Mouse (Mus musculus): ENCODE results near the gene Zbtb25. TPM values are rescaled to one million over a fixed set of nuclear protein-coding genes. Genes with fewer than 3 reads are reported as not detected.

Gene Zbtb25
- polyA plus RNA-seq, 1 experiment, result 15.8 TPM

DNA sequence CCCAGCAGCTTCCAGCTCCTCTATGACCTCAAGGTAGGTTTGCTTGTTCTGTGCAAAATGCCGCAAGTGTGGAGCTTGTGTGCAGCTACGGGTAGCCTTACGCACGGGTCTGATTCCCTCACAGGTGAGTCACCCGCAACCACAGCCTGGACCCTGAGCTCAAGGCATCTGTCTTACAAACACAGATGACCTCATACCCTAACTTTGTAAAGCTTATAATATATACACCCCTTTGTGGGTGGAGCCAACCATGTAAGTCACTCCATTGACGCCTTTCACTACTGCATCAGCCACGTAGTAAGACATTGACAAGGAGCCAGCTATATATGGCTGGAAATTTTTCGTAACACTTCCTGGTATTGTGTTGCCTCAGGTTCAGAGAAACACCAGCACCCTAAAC lies 57.5 kb downstream of the Zbtb25 start:
- Histone ChIP-seq H3K4me1 (ENCODE audit: control insufficient read depth, insufficient read depth, low read length) (no peaks in the 10 kb centered on the region), H3K4me3 (ENCODE audit: control insufficient read depth, low read depth, low read length) (no peak overlapping the region), H3K36me3 (ENCODE audit: control insufficient read depth, insufficient read depth, low read length) (no peaks in the 10 kb centered on the region), H3K27me3 (ENCODE audit: control insufficient read depth, insufficient read depth, low read length) (no peaks in the 10 kb centered on the region), H3K27ac (ENCODE audit: control insufficient read depth, insufficient read depth, low read depth, low read length) (no peak overlapping the region)
- TF ChIP-seq POLR2A (IDR thresholded peaks at IDR 0.05; ENCODE audit: control insufficient read depth, low read depth, low read length), result no peak
- TF ChIP-seq CTCF (IDR thresholded peaks at IDR 0.05; ENCODE audit: control insufficient read depth, insufficient read depth, insufficient replicate concordance, low read depth, low read length), result no peak

DNA sequence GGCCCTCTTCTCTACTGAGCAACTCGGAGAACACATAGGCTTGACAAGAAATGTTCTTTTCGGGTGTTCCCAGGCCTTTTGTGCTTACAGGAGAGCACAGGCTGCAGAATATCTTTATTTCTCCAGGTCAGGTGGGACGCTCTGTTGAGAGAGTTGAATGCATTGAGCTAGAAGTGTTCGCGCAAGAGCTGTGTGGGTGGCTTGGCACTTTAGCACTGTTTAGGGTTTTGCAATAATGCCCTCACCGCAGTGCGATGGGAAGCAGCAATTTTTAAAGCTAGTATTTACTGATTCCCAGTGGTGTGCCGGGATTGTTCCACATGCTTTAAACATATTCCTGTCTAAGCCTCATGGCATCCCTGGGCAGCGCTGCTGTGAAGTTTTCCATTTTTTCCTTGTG lies 58.2 kb downstream of the Zbtb25 start:
- no peaks in the 10 kb centered on the region for H3K4me1 ChIP-seq (ENCODE audit: control insufficient read depth, insufficient read depth, low read length)
- H3K36me3 ChIP-seq (ENCODE audit: control insufficient read depth, insufficient read depth, low read length), result no peaks in the 10 kb centered on the region
- H3K4me3 ChIP-seq (ENCODE audit: control insufficient read depth, low read depth, low read length), result no peak overlapping the region
- H3K27ac ChIP-seq (ENCODE audit: control insufficient read depth, insufficient read depth, low read depth, low read length), result no peak overlapping the region
- TF ChIP-seq CTCF (IDR thresholded peaks at IDR 0.05; ENCODE audit: control insufficient read depth, insufficient read depth, insufficient replicate concordance, low read depth, low read length) (no peak), POLR2A (IDR thresholded peaks at IDR 0.05; ENCODE audit: control insufficient read depth, low read depth, low read length) (no peak)
- no peaks in the 10 kb centered on the region for H3K27me3 ChIP-seq (ENCODE audit: control insufficient read depth, insufficient read depth, low read length)

- H3K27ac ChIP-seq (ENCODE audit: control insufficient read depth, insufficient read depth, low read depth, low read length), result no peak overlapping the region
- no peaks in the 10 kb centered on the region for H3K36me3 ChIP-seq (ENCODE audit: control insufficient read depth, insufficient read depth, low read length)
- no peaks in the 10 kb centered on the region for H3K4me1 ChIP-seq (ENCODE audit: control insufficient read depth, insufficient read depth, low read length)
- no peaks in the 10 kb centered on the region for H3K27me3 ChIP-seq (ENCODE audit: control insufficient read depth, insufficient read depth, low read length)
- no peak overlapping the region for H3K4me3 ChIP-seq (ENCODE audit: control insufficient read depth, low read depth, low read length)
- TF ChIP-seq CTCF (IDR thresholded peaks at IDR 0.05; ENCODE audit: control insufficient read depth, insufficient read depth, insufficient replicate concordance, low read depth, low read length) (no peak), POLR2A (IDR thresholded peaks at IDR 0.05; ENCODE audit: control insufficient read depth, low read depth, low read length) (no peak)
These were observed 58.8 kb downstream of the Zbtb25 start for GRCm38 (mm10) chr12:76310633-76311032.

GRCm38 (mm10) chr12:76310007-76310406 lies 59.4 kb downstream of the Zbtb25 start:
- Histone ChIP-seq H3K4me1 (ENCODE audit: control insufficient read depth, insufficient read depth, low read length) (no peaks in the 10 kb centered on the region), H3K27ac (ENCODE audit: control insufficient read depth, insufficient read depth, low read depth, low read length) (no peak overlapping the region), H3K4me3 (ENCODE audit: control insufficient read depth, low read depth, low read length) (no peak overlapping the region), H3K36me3 (ENCODE audit: control insufficient read depth, insufficient read depth, low read length) (no peaks in the 10 kb centered on the region), H3K27me3 (ENCODE audit: control insufficient read depth, insufficient read depth, low read length) (no peaks in the 10 kb centered on the region)
- TF ChIP-seq CTCF (IDR thresholded peaks at IDR 0.05; ENCODE audit: control insufficient read depth, insufficient read depth, insufficient replicate concordance, low read depth, low read length) (no peak), POLR2A (IDR thresholded peaks at IDR 0.05; ENCODE audit: control insufficient read depth, low read depth, low read length) (no peak)

DNA sequence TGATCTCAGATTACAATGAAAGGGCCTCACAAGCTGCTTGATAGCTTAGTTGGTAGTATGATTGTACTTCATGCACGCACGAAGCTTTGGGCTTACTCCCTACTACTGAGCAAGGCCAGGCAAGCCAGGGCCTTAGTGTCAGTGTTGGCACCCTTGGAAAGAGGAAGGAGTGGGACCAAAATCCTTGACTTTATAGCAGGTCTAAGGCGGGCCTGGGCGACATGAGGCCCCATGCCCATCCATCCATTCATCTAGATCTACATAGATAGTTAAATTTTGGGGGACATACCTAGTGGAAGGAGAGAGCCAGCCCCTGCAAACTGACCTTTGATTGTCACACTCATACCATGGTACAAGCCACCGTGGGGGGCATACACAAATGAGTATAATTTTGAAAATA lies 61.0 kb downstream of the Zbtb25 start:
- Histone ChIP-seq H3K27ac (ENCODE audit: control insufficient read depth, insufficient read depth, low read depth, low read length) (no peak overlapping the region), H3K36me3 (ENCODE audit: control insufficient read depth, insufficient read depth, low read length) (no peaks in the 10 kb centered on the region), H3K4me1 (ENCODE audit: control insufficient read depth, insufficient read depth, low read length) (no peaks in the 10 kb centered on the region), H3K4me3 (ENCODE audit: control insufficient read depth, low read depth, low read length) (no peak overlapping the region), H3K27me3 (ENCODE audit: control insufficient read depth, insufficient read depth, low read length) (no peaks in the 10 kb centered on the region)
- no peak for TF ChIP-seq POLR2A (IDR thresholded peaks at IDR 0.05; ENCODE audit: control insufficient read depth, low read depth, low read length)
- TF ChIP-seq CTCF (IDR thresholded peaks at IDR 0.05; ENCODE audit: control insufficient read depth, insufficient read depth, insufficient replicate concordance, low read depth, low read length), result no peak

DNA sequence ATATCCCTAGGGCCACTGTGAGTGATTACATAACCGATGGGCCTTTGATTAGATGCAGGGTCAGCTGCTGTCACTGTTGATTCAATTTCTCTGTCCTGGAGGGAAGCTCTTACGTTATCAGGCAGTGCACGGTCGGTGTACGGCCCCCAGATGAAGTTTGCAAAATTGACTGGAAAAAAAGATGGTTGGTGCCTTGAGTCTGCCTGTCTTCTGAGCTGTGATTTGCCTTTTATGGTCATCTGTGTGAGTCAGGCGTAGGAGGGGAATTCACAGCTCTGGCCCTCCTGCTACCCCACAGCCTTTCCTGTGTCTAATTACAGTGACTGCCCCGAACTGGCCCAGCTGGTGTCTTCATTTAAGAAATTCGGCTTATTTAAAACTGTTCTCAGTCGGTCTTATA lies 61.4 kb downstream of the Zbtb25 start:
- TF ChIP-seq POLR2A (IDR thresholded peaks at IDR 0.05; ENCODE audit: control insufficient read depth, low read depth, low read length) (no peak), CTCF (IDR thresholded peaks at IDR 0.05; ENCODE audit: control insufficient read depth, insufficient read depth, insufficient replicate concordance, low read depth, low read length) (no peak)
- Histone ChIP-seq H3K4me1 (ENCODE audit: control insufficient read depth, insufficient read depth, low read length) (no peaks in the 10 kb centered on the region), H3K27ac (ENCODE audit: control insufficient read depth, insufficient read depth, low read depth, low read length) (no peak overlapping the region), H3K4me3 (ENCODE audit: control insufficient read depth, low read depth, low read length) (no peak overlapping the region), H3K36me3 (ENCODE audit: control insufficient read depth, insufficient read depth, low read length) (no peaks in the 10 kb centered on the region), H3K27me3 (ENCODE audit: control insufficient read depth, insufficient read depth, low read length) (no peaks in the 10 kb centered on the region)

DNA sequence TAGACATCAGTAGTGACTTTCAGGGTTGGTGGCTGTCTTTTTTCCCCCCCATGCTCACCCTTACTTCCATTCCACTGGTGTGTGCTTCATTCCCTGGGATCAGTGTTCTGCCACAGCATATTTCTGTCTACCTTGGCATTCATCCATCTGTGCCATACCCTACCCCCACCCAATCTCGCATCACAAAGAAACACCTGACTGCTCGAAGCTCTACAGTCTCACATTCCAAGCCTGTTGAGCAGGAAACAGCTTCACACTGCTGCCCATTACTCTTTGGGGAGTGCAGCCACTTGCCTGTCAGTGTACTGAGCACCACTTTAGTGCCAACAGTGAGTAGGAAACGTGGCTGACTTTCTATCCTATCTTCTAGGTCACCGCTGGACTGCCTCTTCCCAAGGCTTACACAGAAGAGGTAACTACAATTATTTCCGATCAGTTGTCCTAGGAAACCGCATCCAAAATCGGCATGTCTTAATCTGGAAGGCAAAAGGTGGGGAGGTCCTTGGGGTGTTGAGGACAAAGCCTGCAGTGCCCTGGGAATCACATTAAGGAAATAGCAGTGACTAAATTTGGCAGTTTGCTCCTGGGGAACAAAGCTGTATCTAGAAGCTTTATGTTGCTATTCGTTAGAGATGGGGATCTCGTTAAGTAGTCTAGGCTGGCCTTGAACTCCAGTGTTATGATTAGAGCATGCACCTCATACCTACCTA lies 62.4 kb downstream of the Zbtb25 start:
- H3K4me1 ChIP-seq (ENCODE audit: control insufficient read depth, insufficient read depth, low read length), result no peaks in the 10 kb centered on the region
- H3K4me3 ChIP-seq (ENCODE audit: control insufficient read depth, low read depth, low read length), result no peak overlapping the region; the same call in 1 of the 2 replicates
- H3K27ac ChIP-seq (ENCODE audit: control insufficient read depth, insufficient read depth, low read depth, low read length), result no peak overlapping the region
- H3K27me3 ChIP-seq (ENCODE audit: control insufficient read depth, insufficient read depth, low read length), result no peaks in the 10 kb centered on the region
- TF ChIP-seq CTCF (IDR thresholded peaks at IDR 0.05; ENCODE audit: control insufficient read depth, insufficient read depth, insufficient replicate concordance, low read depth, low read length), result no peak
- no peak for TF ChIP-seq POLR2A (IDR thresholded peaks at IDR 0.05; ENCODE audit: control insufficient read depth, low read depth, low read length)
- no peaks in the 10 kb centered on the region for H3K36me3 ChIP-seq (ENCODE audit: control insufficient read depth, insufficient read depth, low read length)

Data from testis, adult 2 months (tissue).